Mouse (Mus musculus) E14TG2a.4 (cell line): ENCODE data around the gene Pou2f2.
A peak's percentile ranks its signal among the peaks of the same experiment; 100 is the strongest.

ENCODE experiments used
- H3K27me3 ChIP-seq: 2 replicates; pipeline ENCODE4 v1.6.1; 2014; ENCODE audit warnings: low read length, control low read depth; ENCODE audit not compliant: insufficient read depth
- H3K36me3 ChIP-seq: 2 replicates; pipeline ENCODE4 v1.6.1; 2014; ENCODE audit warnings: low read length, control low read depth; ENCODE audit not compliant: insufficient read depth
- H3K4me1 ChIP-seq: replicated peaks from 2 replicates; pipeline ENCODE4 v1.6.1; 2014; ENCODE audit warnings: low read depth, low read length, control low read depth
- H3K4me3 ChIP-seq: replicated peaks from 2 replicates; pipeline ENCODE4 v1.5.1; 2014; ENCODE audit warnings: mild to moderate bottlenecking, low read length
- H3K9me3 ChIP-seq: 2 replicates; pipeline ENCODE4 v1.6.1; 2014; ENCODE audit warnings: low read length, control low read depth
- CTCF ChIP-seq: conservative IDR thresholded peaks from 2 replicates; pipeline ENCODE4 v1.5.1; 2014; ENCODE audit warnings: low read length
- NANOG ChIP-seq: IDR thresholded peaks from 2 replicates; pipeline ENCODE4 v1.6.1; 2014; ENCODE audit warnings: borderline replicate concordance, low read length, mixed read lengths
- POU5F1 ChIP-seq: IDR thresholded peaks from 2 replicates; pipeline ENCODE4 v1.6.1; 2014; ENCODE audit warnings: low read length, borderline replicate concordance

Gene Pou2f2

DNA sequence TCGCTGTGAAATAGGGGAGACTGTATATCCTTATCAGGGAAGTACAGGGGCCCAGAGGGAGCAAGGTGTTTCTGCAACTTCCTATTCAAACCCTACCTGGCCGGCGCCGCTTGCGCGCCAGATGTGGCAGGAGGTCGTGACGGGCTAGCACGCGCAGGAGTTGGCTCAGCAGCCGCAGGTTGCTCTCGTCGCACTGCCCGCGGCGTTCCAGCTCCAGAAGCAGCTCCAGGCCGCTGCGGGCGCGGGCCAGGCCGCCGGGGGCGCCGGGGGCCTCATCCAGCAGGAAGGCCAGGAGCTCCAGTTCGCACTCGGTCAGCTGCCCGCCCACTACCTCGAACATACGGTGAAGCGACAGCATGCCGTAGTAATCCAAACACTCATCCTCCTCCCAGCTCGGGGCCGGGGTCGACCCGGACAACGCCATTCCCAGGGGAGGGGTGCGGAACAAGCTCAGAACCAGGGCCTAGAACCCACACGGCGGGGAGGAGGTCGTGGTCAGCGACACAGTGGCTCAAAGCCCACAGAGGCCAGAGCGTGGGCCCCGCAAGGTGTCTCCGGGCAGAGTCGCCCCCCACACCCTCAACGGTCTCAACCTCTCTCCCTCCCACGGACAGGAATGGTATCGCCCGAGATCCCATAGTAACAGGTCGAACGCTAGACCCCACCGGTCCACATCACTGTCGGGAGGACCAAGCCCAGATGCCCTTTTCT lies 39.3 kb upstream of the Pou2f2 start:
- Histone ChIP-seq H3K36me3 (peaks cover 54% of the 10 kb centered on the region), H3K9me3 (no peaks in the 10 kb centered on the region), H3K27me3 (no peaks in the 10 kb centered on the region), H3K4me1 (peaks cover 70% of the 10 kb centered on the region), H3K4me3 (peak overlapping the region; percentile 90)
- no peak for TF ChIP-seq CTCF
- no peak for TF ChIP-seq NANOG
- TF ChIP-seq POU5F1 = no peak

DNA sequence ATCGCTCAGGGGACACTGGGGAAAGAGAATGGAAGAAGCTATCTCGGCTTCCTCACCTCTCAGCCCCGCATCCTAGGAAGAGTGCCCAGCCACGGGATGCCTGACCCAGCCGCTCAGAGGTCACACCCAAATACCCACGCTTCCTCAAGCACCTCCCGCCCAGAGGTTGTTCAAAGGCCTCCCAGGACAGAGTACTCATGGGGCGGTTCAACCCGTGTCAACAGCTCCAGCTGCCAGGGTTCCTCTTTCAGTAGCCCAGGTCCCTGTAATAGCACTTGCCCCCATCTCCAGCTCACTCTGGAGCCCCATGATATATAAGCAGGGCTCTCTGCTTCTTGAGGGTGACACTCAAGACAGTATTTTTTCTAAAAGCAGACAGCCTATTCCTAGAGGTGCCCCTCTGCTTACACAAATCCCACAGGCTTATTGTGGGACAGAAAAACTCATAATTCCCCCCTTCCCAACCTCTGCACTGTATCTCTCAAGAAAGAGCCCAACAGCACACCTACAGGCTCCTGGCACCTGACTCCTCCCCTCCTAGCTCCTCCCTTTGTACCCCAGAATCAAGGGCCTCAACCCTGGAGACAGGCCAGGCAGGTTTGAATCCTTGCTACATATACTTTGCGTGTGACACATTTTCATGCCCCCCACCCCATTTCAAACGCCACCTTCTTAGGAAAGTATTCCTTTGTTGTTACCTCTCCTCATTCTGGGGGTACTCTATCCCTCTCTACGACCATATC lies 38.3 kb upstream of the Pou2f2 start:
- Histone ChIP-seq H3K4me1 (peaks cover 73% of the 10 kb centered on the region), H3K4me3 (peak overlapping the region; percentile 90), H3K9me3 (no peaks in the 10 kb centered on the region), H3K36me3 (peaks cover 50% of the 10 kb centered on the region), H3K27me3 (no peaks in the 10 kb centered on the region)
- TF ChIP-seq POU5F1 (no peak), CTCF (no peak), NANOG (no peak)

DNA sequence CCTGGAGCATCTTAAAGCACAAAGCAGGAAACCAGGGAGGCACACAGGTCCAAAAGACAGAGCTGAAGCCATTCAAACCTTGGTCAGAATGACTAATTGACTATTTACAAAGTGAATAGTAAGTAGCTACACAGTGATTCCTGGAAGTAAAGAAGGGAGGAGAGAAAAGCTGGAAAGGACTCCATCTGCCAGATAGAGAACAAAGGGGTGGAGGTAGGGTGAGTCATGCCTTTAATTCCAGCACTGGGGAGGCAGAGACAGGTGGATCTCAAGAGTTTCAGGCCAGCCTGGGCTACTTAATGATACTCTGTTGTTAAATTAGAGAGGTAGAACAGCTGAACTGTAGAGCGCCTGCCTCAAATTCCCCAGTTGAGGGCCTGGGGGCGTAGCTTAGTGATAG lies 34.6 kb upstream of the Pou2f2 start:
- Histone ChIP-seq H3K4me3 (no peak overlapping the region), H3K27me3 (no peaks in the 10 kb centered on the region), H3K36me3 (peaks cover 82% of the 10 kb centered on the region), H3K4me1 (peaks cover 62% of the 10 kb centered on the region), H3K9me3 (no peaks in the 10 kb centered on the region)
- no peak for TF ChIP-seq CTCF
- TF ChIP-seq POU5F1 = no peak
- TF ChIP-seq NANOG = no peak

DNA sequence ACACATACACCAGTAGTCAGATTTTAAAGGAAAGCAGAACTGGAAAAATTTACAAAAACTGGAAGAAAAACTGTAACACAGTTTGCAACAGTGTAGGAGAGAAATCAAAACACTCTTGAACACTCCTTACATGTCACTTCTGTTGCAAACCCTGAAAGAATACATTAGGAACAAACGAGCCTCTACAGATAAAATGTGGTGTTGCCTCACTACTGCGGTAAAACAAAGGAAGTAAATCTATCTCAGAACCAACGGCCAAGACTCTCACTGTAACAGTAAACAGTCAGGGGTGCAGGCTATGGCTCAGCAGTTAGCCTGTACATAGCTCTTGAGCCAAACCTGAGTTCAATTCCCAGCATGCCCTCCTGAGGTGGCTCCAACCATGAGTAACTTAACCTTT lies 33.6 kb upstream of the Pou2f2 start:
- Histone ChIP-seq H3K27me3 (no peaks in the 10 kb centered on the region), H3K4me1 (peaks cover 63% of the 10 kb centered on the region), H3K4me3 (no peak overlapping the region), H3K36me3 (peaks cover 87% of the 10 kb centered on the region), H3K9me3 (no peaks in the 10 kb centered on the region)
- TF ChIP-seq CTCF (no peak), NANOG (no peak)

DNA sequence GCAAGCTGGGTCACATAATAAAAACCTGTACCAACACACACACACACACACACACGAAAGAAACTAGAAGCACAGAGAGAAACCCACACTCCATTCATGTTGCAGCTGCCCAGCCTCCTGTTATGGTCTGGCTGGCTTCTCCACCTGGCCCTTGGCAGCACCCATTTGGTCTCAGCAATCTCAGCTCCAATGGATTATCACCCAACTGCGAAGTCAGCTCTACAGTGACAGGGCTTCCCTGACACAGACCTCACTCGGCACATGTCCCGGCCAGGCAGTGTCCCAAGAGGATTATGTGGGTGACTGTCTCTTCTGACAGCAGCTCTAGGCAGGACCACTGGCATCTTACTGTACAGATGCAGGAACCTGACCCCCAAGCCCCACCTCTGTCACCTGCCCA lies 31.0 kb upstream of the Pou2f2 start:
- H3K4me3 ChIP-seq = no peak overlapping the region
- no peak for TF ChIP-seq NANOG
- TF ChIP-seq POU5F1 = no peak
- TF ChIP-seq CTCF = no peak
- H3K4me1 ChIP-seq = peaks cover 71% of the 10 kb centered on the region
- H3K36me3 ChIP-seq = peaks cover 90% of the 10 kb centered on the region
- no peaks in the 10 kb centered on the region for H3K9me3 ChIP-seq
- H3K27me3 ChIP-seq = no peaks in the 10 kb centered on the region

DNA sequence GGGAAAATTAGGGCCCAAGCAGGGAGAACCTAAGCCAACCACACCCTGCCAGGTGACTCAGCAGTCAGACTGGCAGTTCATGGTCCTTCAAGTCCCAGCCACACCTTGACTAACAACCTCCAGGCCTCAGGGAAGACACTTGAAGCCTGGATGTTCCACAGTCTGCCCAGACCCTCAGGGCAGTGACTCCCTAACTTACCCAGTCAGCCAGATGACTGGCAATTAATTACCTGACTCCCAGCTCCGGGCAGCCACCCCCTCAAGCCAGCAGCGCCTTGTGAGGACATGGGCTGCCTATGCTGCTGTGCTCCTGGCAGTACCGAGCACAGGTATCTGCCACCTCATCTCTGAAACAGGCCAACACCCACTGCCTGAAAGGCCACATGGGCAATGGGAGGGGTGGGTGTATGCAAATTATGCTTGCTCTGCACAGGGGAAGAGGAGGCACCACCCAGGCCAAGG lies 29.7 kb upstream of the Pou2f2 start:
- H3K9me3 ChIP-seq = no peaks in the 10 kb centered on the region
- no peak for TF ChIP-seq POU5F1
- no peaks in the 10 kb centered on the region for H3K27me3 ChIP-seq
- peaks cover 93% of the 10 kb centered on the region for H3K36me3 ChIP-seq
- H3K4me3 ChIP-seq = no peak overlapping the region
- peaks cover 73% of the 10 kb centered on the region for H3K4me1 ChIP-seq

DNA sequence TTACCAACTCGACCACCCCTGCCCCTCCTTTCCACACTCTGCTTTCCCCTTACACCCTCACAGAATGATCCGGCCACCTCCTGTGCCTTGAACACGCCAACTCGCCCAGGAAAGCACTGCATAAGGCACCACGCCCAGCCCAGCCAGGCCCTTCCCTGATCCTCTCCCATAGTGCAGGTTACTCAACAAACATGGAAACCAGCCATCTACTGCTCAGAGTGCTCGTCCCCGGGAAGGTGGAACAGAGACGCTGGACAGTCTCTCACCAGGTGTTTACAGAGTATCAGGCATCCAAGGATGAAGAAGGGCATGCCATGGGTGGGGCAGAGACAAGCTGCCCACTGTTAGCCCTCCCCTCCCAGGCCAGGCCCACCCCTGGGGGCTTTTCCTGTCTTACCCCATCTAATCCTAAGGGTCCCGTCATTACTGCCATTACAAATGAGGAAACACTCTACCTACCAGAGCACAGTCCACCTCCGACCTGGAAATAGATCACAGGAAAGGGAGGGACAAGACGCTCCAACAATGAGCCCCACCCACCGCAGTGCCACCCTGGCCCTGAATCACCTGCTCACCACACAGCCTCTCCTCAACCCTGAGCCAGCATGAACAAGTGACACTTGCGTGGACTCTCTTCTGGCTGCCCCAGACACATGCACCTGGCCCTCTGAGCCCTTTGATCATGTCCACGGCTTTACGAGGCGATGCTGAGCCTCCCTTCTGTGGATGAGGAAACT lies 26.7 kb upstream of the Pou2f2 start:
- TF ChIP-seq CTCF (no peak), NANOG (no peak), POU5F1 (no peak)
- Histone ChIP-seq H3K36me3 (peaks cover 90% of the 10 kb centered on the region), H3K9me3 (no peaks in the 10 kb centered on the region), H3K27me3 (no peaks in the 10 kb centered on the region), H3K4me3 (0 out of 2 replicates have a peak overlapping the region, but pooled peaks have one; percentile 32), H3K4me1 (peaks cover 77% of the 10 kb centered on the region)

DNA sequence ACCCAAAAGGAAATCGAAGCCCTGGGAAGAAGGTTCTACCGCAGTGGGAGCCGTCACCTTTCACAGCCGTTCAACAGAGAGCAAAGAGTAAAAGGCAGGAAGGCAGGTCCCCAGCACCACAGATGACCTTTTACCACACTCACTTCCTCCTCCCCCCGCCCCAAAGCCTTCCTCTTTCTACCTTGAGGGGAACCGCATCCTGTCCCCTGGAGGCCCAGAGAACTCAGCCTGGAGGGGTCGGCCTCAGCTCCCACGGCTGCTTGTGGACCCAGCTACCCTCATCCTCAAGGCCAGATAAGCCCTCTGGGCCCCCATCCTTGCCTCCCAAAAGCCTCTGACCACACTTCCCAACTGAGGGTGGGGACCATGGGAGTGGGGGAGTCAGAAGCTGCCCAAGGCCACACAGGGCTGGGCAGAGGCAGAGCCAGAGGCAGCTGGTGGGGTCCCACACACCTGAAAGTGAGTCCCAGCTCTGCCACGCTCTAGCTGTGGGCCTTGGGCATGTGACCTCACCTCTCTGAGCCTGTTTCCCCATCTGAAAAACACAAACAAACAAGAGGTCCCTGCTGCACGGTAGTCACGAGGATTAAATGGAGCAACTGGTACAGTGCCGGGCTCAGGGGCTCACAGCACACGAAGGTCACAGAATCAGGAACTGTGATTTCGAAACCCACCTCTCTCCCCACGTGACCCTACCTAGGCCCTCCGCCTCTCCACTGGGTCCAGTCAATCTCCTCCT lies 26.0 kb upstream of the Pou2f2 start:
- H3K9me3 ChIP-seq = no peaks in the 10 kb centered on the region
- no peaks in the 10 kb centered on the region for H3K27me3 ChIP-seq
- H3K4me3 ChIP-seq = no peak overlapping the region
- H3K36me3 ChIP-seq = peaks cover 90% of the 10 kb centered on the region
- peaks cover 84% of the 10 kb centered on the region for H3K4me1 ChIP-seq
- TF ChIP-seq NANOG = no peak
- no peak for TF ChIP-seq POU5F1
- no peak for TF ChIP-seq CTCF
